9 mouse cellular contexts compared by ENCODE assay signal in the genomic region with DNA sequence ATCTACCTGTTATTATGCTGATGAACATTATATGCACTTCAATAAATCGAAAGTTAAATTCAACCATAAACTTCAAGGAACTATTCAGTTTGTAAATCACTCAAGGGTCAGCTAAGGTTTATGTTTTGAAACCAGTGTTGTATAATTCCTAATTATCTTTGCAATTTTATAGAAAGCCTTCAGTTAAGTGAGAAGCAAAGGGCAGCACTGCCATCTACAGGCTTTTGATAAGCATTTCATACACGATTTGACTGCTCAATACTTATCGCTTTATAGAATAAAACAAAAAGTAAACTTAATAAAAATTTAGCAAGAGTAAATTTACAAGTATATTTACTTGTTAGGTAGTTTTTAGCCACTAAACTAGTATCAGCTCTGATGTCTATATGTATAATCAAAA. TPM values are rescaled to one million over a fixed set of nuclear protein-coding genes. Genes with fewer than 3 reads are reported as not detected.
DNase-seq lines count a peak whose midpoint lies in the region.
"Had no signal": no experiment of that assay in that cellular context is flagged by ENCODE, and none has a peak within 500 bp of the region (broad histone marks: within the 10 kb centered on the region; RNA-seq: fewer than 3 reads in every experiment).

No protein-coding gene starts in this region.

- DNase-seq in adrenal gland, postnatal 14 days: peak; percentile 6
- DNase-seq in adrenal gland, adult 8-10 months: no peak
- peak; percentile 9 to 41 for DNase-seq in layer of hippocampus, adult 18-20 months (ENCODE audit: low spot score in 2 of 2)
- no peak for DNase-seq in layer of hippocampus, adult 9-11 months
- peak; percentile 4 for DNase-seq in c-Kit-positive CD71-positive TER-119-positive erythroid progenitor cells, embryonic 14.5 days (ENCODE audit: low spot score)
- DNase-seq in retina, embryonic 14.5 days (ENCODE audit: low spot score): peak; percentile 59
- DNase-seq in thymus, postnatal 4 days: no peak
- no peak for DNase-seq in lung, postnatal 10 days
- DNase-seq: cerebellum, adult 8-10 months had no signal

RNA-seq across cellular contexts. Expression of a gene that starts 50.7 kb away (rescaled TPM):
- total RNA-seq in adrenal gland, postnatal 14 days (2021): not detected in 2 replicates
- total RNA-seq in adrenal gland, adult 8-10 months (2022): not detected
- total RNA-seq in layer of hippocampus, adult 18-20 months (2021): not detected

RNA-seq across cellular contexts. Expression of a gene that starts 53.1 kb away (rescaled TPM):
- total RNA-seq in adrenal gland, postnatal 14 days (2021): 5.3 and 6.5 TPM in 2 replicates
- total RNA-seq in adrenal gland, adult 8-10 months (2022): under 1 TPM; 0.17 to 0.99 (median 0.62) TPM
- not detected for total RNA-seq in layer of hippocampus, adult 18-20 months (2021)

Comparison
In these comparisons a context has a peak if more than half of its experiments do, and no peak if none do; other contexts are left out.
1. DNase-seq: peak in adrenal gland, postnatal 14 days (single experiment), layer of hippocampus, adult 18-20 months (2 of 2), c-Kit-positive CD71-positive TER-119-positive erythroid progenitor cells, embryonic 14.5 days (single experiment) and retina, embryonic 14.5 days (single experiment); none in adrenal gland, adult 8-10 months (single experiment), layer of hippocampus, adult 9-11 months (single experiment), thymus, postnatal 4 days (single experiment) and lung, postnatal 10 days (single experiment).